Mouse (Mus musculus): ENCODE results near the gene Cftr. TPM values are rescaled to one million over a fixed set of nuclear protein-coding genes. Genes with fewer than 3 reads are reported as not detected.

The Cftr gene
- polyA plus RNA-seq, 1 experiment from 2014 or later: 0.14 TPM

GRCm38 (mm10) chr6:18344272-18344671 is 173.8 kb downstream of the Cftr start:
- no peak overlapping the region for H3K4me3 ChIP-seq
- H3K27ac ChIP-seq (replicated peaks): no peak overlapping the region
- DNase-seq (ENCODE audit: low spot score): no peak
- H3K27me3 ChIP-seq (ENCODE audit: low read depth, poor library complexity, severe bottlenecking): no peaks in the 10 kb centered on the region
- no peaks in the 10 kb centered on the region for H3K9me3 ChIP-seq (replicated peaks)
- no peaks in the 10 kb centered on the region for H3K4me1 ChIP-seq
- no peaks in the 10 kb centered on the region for H3K36me3 ChIP-seq
- 88% methylated on average over 2 of the region's 2 CpGs for WGBS

GRCm38 (mm10) chr6:18349153-18349858 is 178.8 kb downstream of the Cftr start:
- Histone ChIP-seq H3K4me3 (no peak overlapping the region), H3K9me3 (replicated peaks) (no peaks in the 10 kb centered on the region), H3K4me1 (no peaks in the 10 kb centered on the region), H3K27me3 (ENCODE audit: low read depth, poor library complexity, severe bottlenecking) (no peaks in the 10 kb centered on the region), H3K36me3 (no peaks in the 10 kb centered on the region), H3K27ac (replicated peaks) (no peak overlapping the region)
- no peak for DNase-seq (ENCODE audit: low spot score)
- WGBS: 75% methylated on average over 3 of the region's 3 CpGs

- DNase-seq (ENCODE audit: low spot score): no peak
- Histone ChIP-seq H3K4me1 (peaks cover 6% of the 10 kb centered on the region), H3K9me3 (replicated peaks) (no peaks in the 10 kb centered on the region), H3K4me3 (no peak overlapping the region), H3K27me3 (ENCODE audit: low read depth, poor library complexity, severe bottlenecking) (no peaks in the 10 kb centered on the region), H3K27ac (replicated peaks) (no peak overlapping the region), H3K36me3 (no peaks in the 10 kb centered on the region)
- WGBS: 82% methylated on average over 1 of the region's 1 CpGs
Observed at GRCm38 (mm10) chr6:18360154-18360553, 189.7 kb downstream of the Cftr start.

DNA sequence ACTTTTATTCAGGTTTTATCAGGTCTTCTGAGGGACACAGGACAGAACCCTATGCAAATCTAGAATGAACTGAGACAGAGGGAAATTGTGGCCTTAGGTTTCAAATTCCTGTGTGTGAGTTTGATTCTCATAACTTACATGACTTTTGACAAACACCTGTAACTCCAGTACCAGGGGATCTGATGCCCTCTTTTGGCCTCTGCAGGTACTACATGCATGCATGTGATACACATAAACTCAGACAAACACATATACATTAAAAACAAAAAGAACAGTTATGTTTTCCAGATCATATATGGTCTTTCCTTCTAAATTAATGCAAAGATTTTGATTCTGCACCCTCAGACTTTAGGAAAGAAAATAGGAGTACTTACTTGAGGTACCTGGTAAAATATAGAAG is 190.5 kb downstream of the Cftr start:
- H3K36me3 ChIP-seq: no peaks in the 10 kb centered on the region
- no peaks in the 10 kb centered on the region for H3K9me3 ChIP-seq (replicated peaks)
- H3K4me3 ChIP-seq: no peak overlapping the region
- no peak for DNase-seq (ENCODE audit: low spot score)
- no peaks in the 10 kb centered on the region for H3K27me3 ChIP-seq (ENCODE audit: low read depth, poor library complexity, severe bottlenecking)
- H3K27ac ChIP-seq (replicated peaks): no peak overlapping the region
- H3K4me1 ChIP-seq: peaks cover 6% of the 10 kb centered on the region

- H3K4me3 ChIP-seq: no peak overlapping the region
Observed at GRCm38 (mm10) chr6:18362232-18362631, 191.7 kb downstream of the Cftr start.

GRCm38 (mm10) chr6:18369054-18369453 is 198.6 kb downstream of the Cftr start:
- Histone ChIP-seq H3K27me3 (ENCODE audit: low read depth, poor library complexity, severe bottlenecking) (no peaks in the 10 kb centered on the region), H3K4me1 (no peaks in the 10 kb centered on the region), H3K9me3 (replicated peaks) (no peaks in the 10 kb centered on the region), H3K4me3 (no peak overlapping the region), H3K27ac (replicated peaks) (no peak overlapping the region), H3K36me3 (no peaks in the 10 kb centered on the region)
- DNase-seq (ENCODE audit: low spot score): no peak
- 61% methylated on average over 3 of the region's 3 CpGs for WGBS

More at GRCm38 (mm10) chr6:18362232-18362631, 191.7 kb downstream of the Cftr start:
- H3K36me3 ChIP-seq: no peaks in the 10 kb centered on the region
- H3K4me1 ChIP-seq: peaks cover 2% of the 10 kb centered on the region
- H3K27me3 ChIP-seq (ENCODE audit: low read depth, poor library complexity, severe bottlenecking): no peaks in the 10 kb centered on the region
- no peaks in the 10 kb centered on the region for H3K9me3 ChIP-seq (replicated peaks)
- 94% methylated on average over 5 of the region's 5 CpGs for WGBS
- DNase-seq (ENCODE audit: low spot score): no peak
- no peak overlapping the region for H3K27ac ChIP-seq (replicated peaks)

- no peaks in the 10 kb centered on the region for H3K9me3 ChIP-seq (replicated peaks)
- DNase-seq (ENCODE audit: low spot score): no peak
- no peak overlapping the region for H3K27ac ChIP-seq (replicated peaks)
- no peak overlapping the region for H3K4me3 ChIP-seq
- no peaks in the 10 kb centered on the region for H3K27me3 ChIP-seq (ENCODE audit: low read depth, poor library complexity, severe bottlenecking)
- no peaks in the 10 kb centered on the region for H3K4me1 ChIP-seq
- H3K36me3 ChIP-seq: no peaks in the 10 kb centered on the region
- WGBS: 89% methylated on average over 4 of the region's 4 CpGs
Observed at GRCm38 (mm10) chr6:18369723-18370122, 199.2 kb downstream of the Cftr start.

Other genes starting within 250 kb of the Cftr start
- gene Wnt2, start 140.1 kb upstream of the Cftr start, polyA plus RNA-seq (2016; fragmentation: Nextera tagmentation; extraction: Ambion mirVana): 0.41 and 0.52 TPM in 2 replicates
- not detected in 2 replicates for gene Asz1, start 61.6 kb upstream of the Cftr start, polyA plus RNA-seq (2016; fragmentation: Nextera tagmentation; extraction: Ambion mirVana)